Mouse (Mus musculus) erythroblast, embryonic 14.5 days (primary cell): ENCODE measurements around the gene Chd2.

Experiments
- GATA1 ChIP-seq: IDR thresholded peaks from 2 replicates; pipeline ENCODE4 v1.6.1; 2012; ENCODE audit warnings: low read length, inconsistent platforms, mixed read lengths
- TAL1 ChIP-seq: IDR thresholded peaks from 3 replicates; pipeline ENCODE4 v1.6.1; 2012; ENCODE audit warnings: low read length, inconsistent platforms, mixed read lengths

DNA sequence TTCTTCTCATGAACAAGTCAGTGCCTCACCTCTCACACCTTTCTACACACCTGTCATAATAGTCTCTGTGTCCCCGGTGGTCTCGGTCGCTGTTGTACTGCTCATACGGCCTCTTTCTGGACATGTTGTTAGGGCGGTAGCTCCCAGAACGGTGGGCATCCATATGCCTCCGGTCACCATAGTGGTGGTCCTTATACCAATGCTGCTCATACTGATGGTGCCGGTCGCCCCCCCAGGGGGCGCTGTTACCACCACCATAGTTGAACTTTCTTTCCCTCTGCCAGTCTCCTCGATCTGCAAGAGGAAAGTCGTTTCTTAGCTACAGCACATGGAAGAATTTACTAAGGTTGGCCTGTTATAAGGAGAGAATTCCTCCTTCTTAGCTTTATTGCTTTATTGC is 105.9 kb downstream of the Chd2 start:
- no peak for TF ChIP-seq TAL1
- TF ChIP-seq GATA1 = no peak
